Mouse (Mus musculus): ENCODE data around the gene Rapgef4. TPM values are rescaled to one million over a fixed set of nuclear protein-coding genes. Genes with fewer than 3 reads are reported as not detected.

The Rapgef4 gene
- polyA plus RNA-seq, 1 experiment = 0.08 TPM

GRCm38 (mm10) chr2:72169451-72170100 lies 188.5 kb downstream of the Rapgef4 start:
- no peaks in the 10 kb centered on the region for H3K79me3 ChIP-seq (ENCODE audit: low read depth)
- H3K79me2 ChIP-seq (ENCODE audit: control insufficient read depth, insufficient read depth) = no peaks in the 10 kb centered on the region
- H3K36me3 ChIP-seq (ENCODE audit: control insufficient read depth, insufficient read depth) = no peaks in the 10 kb centered on the region
- no peak overlapping the region for H3K4me3 ChIP-seq (ENCODE audit: insufficient read depth, poor library complexity, severe bottlenecking)
- TF ChIP-seq MYOD1 (IDR thresholded peaks at IDR 0.05; ENCODE audit: control insufficient read depth, insufficient read length, low read depth) = no peak
- TF ChIP-seq CTCF (IDR thresholded peaks at IDR 0.05; ENCODE audit: control insufficient read depth, insufficient read depth, insufficient read length) = no peak
- no peak for TF ChIP-seq MAX (IDR thresholded peaks at IDR 0.05)
- no peak for TF ChIP-seq USF1 (IDR thresholded peaks at IDR 0.05; ENCODE audit: low read depth)
- no peak for TF ChIP-seq FOSL1 (IDR thresholded peaks at IDR 0.05; ENCODE audit: insufficient read depth, low read length, poor library complexity, severe bottlenecking)
- no peak for TF ChIP-seq MYOG (IDR thresholded peaks at IDR 0.05; ENCODE audit: control insufficient read depth, extremely low read depth, insufficient read length)
- no peak for TF ChIP-seq CEBPB (IDR thresholded peaks at IDR 0.05; ENCODE audit: low read depth)
- no peak overlapping the region for H3ac ChIP-seq (ENCODE audit: control insufficient read depth, insufficient read length, low read depth)
- H3K27me3 ChIP-seq (ENCODE audit: control insufficient read depth, insufficient read depth, insufficient read length) = no peaks in the 10 kb centered on the region

- H3K79me3 ChIP-seq (ENCODE audit: low read depth) = no peaks in the 10 kb centered on the region
- no peaks in the 10 kb centered on the region for H3K27me3 ChIP-seq (ENCODE audit: control insufficient read depth, insufficient read depth, insufficient read length)
- H3K4me3 ChIP-seq (ENCODE audit: insufficient read depth, poor library complexity, severe bottlenecking) = no peak overlapping the region
- H3ac ChIP-seq (ENCODE audit: control insufficient read depth, insufficient read length, low read depth) = no peak overlapping the region
- no peaks in the 10 kb centered on the region for H3K79me2 ChIP-seq (ENCODE audit: control insufficient read depth, insufficient read depth)
- TF ChIP-seq FOSL1 (IDR thresholded peaks at IDR 0.05; ENCODE audit: insufficient read depth, low read length, poor library complexity, severe bottlenecking) (no peak), MYOD1 (IDR thresholded peaks at IDR 0.05; ENCODE audit: control insufficient read depth, insufficient read length, low read depth) (no peak), CEBPB (IDR thresholded peaks at IDR 0.05; ENCODE audit: low read depth) (no peak), USF1 (IDR thresholded peaks at IDR 0.05; ENCODE audit: low read depth) (no peak), MAX (IDR thresholded peaks at IDR 0.05) (no peak), CTCF (IDR thresholded peaks at IDR 0.05; ENCODE audit: control insufficient read depth, insufficient read depth, insufficient read length) (no peak), MYOG (IDR thresholded peaks at IDR 0.05; ENCODE audit: control insufficient read depth, extremely low read depth, insufficient read length) (no peak)
- H3K36me3 ChIP-seq (ENCODE audit: control insufficient read depth, insufficient read depth) = no peaks in the 10 kb centered on the region
Observed at GRCm38 (mm10) chr2:72170546-72170945, 189.5 kb downstream of the Rapgef4 start.

GRCm38 (mm10) chr2:72171204-72171603 lies 190.2 kb downstream of the Rapgef4 start:
- Histone ChIP-seq H3K79me3 (ENCODE audit: low read depth) (no peaks in the 10 kb centered on the region), H3K36me3 (ENCODE audit: control insufficient read depth, insufficient read depth) (no peaks in the 10 kb centered on the region), H3K27me3 (ENCODE audit: control insufficient read depth, insufficient read depth, insufficient read length) (no peaks in the 10 kb centered on the region), H3K79me2 (ENCODE audit: control insufficient read depth, insufficient read depth) (no peaks in the 10 kb centered on the region), H3ac (ENCODE audit: control insufficient read depth, insufficient read length, low read depth) (no peak overlapping the region), H3K4me3 (ENCODE audit: insufficient read depth, poor library complexity, severe bottlenecking) (no peak overlapping the region)
- no peak for TF ChIP-seq MYOD1 (IDR thresholded peaks at IDR 0.05; ENCODE audit: control insufficient read depth, insufficient read length, low read depth)
- no peak for TF ChIP-seq MYOG (IDR thresholded peaks at IDR 0.05; ENCODE audit: control insufficient read depth, extremely low read depth, insufficient read length)
- TF ChIP-seq USF1 (IDR thresholded peaks at IDR 0.05; ENCODE audit: low read depth) = no peak
- TF ChIP-seq CEBPB (IDR thresholded peaks at IDR 0.05; ENCODE audit: low read depth) = no peak
- no peak for TF ChIP-seq FOSL1 (IDR thresholded peaks at IDR 0.05; ENCODE audit: insufficient read depth, low read length, poor library complexity, severe bottlenecking)
- TF ChIP-seq MAX (IDR thresholded peaks at IDR 0.05) = no peak
- TF ChIP-seq CTCF (IDR thresholded peaks at IDR 0.05; ENCODE audit: control insufficient read depth, insufficient read depth, insufficient read length) = no peak

- H3K4me3 ChIP-seq (ENCODE audit: insufficient read depth, poor library complexity, severe bottlenecking) = no peak overlapping the region
- no peaks in the 10 kb centered on the region for H3K27me3 ChIP-seq (ENCODE audit: control insufficient read depth, insufficient read depth, insufficient read length)
- H3ac ChIP-seq (ENCODE audit: control insufficient read depth, insufficient read length, low read depth) = no peak overlapping the region
- no peaks in the 10 kb centered on the region for H3K79me2 ChIP-seq (ENCODE audit: control insufficient read depth, insufficient read depth)
- no peaks in the 10 kb centered on the region for H3K36me3 ChIP-seq (ENCODE audit: control insufficient read depth, insufficient read depth)
- no peaks in the 10 kb centered on the region for H3K79me3 ChIP-seq (ENCODE audit: low read depth)
- no peak for TF ChIP-seq CTCF (IDR thresholded peaks at IDR 0.05; ENCODE audit: control insufficient read depth, insufficient read depth, insufficient read length)
- no peak for TF ChIP-seq FOSL1 (IDR thresholded peaks at IDR 0.05; ENCODE audit: insufficient read depth, low read length, poor library complexity, severe bottlenecking)
Observed at GRCm38 (mm10) chr2:72173010-72173409, 192.0 kb downstream of the Rapgef4 start.

- Histone ChIP-seq H3K79me2 (ENCODE audit: control insufficient read depth, insufficient read depth) (no peaks in the 10 kb centered on the region), H3K79me3 (ENCODE audit: low read depth) (no peaks in the 10 kb centered on the region), H3K36me3 (ENCODE audit: control insufficient read depth, insufficient read depth) (no peaks in the 10 kb centered on the region), H3ac (ENCODE audit: control insufficient read depth, insufficient read length, low read depth) (no peak overlapping the region), H3K4me3 (ENCODE audit: insufficient read depth, poor library complexity, severe bottlenecking) (no peak overlapping the region), H3K27me3 (ENCODE audit: control insufficient read depth, insufficient read depth, insufficient read length) (no peaks in the 10 kb centered on the region)
- TF ChIP-seq USF1 (IDR thresholded peaks at IDR 0.05; ENCODE audit: low read depth) (no peak), FOSL1 (IDR thresholded peaks at IDR 0.05; ENCODE audit: insufficient read depth, low read length, poor library complexity, severe bottlenecking) (no peak), MYOG (IDR thresholded peaks at IDR 0.05; ENCODE audit: control insufficient read depth, extremely low read depth, insufficient read length) (no peak), MAX (IDR thresholded peaks at IDR 0.05) (no peak), MYOD1 (IDR thresholded peaks at IDR 0.05; ENCODE audit: control insufficient read depth, insufficient read length, low read depth) (no peak), CEBPB (IDR thresholded peaks at IDR 0.05; ENCODE audit: low read depth) (no peak), CTCF (IDR thresholded peaks at IDR 0.05; ENCODE audit: control insufficient read depth, insufficient read depth, insufficient read length) (no peak)
Observed at GRCm38 (mm10) chr2:72173844-72174243, 192.8 kb downstream of the Rapgef4 start.

- H3K4me3 ChIP-seq (ENCODE audit: insufficient read depth, poor library complexity, severe bottlenecking) = no peak overlapping the region
- H3K27me3 ChIP-seq (ENCODE audit: control insufficient read depth, insufficient read depth, insufficient read length) = no peaks in the 10 kb centered on the region
- no peaks in the 10 kb centered on the region for H3K36me3 ChIP-seq (ENCODE audit: control insufficient read depth, insufficient read depth)
- TF ChIP-seq FOSL1 (IDR thresholded peaks at IDR 0.05; ENCODE audit: insufficient read depth, low read length, poor library complexity, severe bottlenecking) (no peak), MYOG (IDR thresholded peaks at IDR 0.05; ENCODE audit: control insufficient read depth, extremely low read depth, insufficient read length) (no peak), CTCF (IDR thresholded peaks at IDR 0.05; ENCODE audit: control insufficient read depth, insufficient read depth, insufficient read length) (no peak), MAX (IDR thresholded peaks at IDR 0.05) (no peak), USF1 (IDR thresholded peaks at IDR 0.05; ENCODE audit: low read depth) (no peak), MYOD1 (IDR thresholded peaks at IDR 0.05; ENCODE audit: control insufficient read depth, insufficient read length, low read depth) (no peak), CEBPB (IDR thresholded peaks at IDR 0.05; ENCODE audit: low read depth) (no peak)
- H3K79me3 ChIP-seq (ENCODE audit: low read depth) = no peaks in the 10 kb centered on the region
- no peak overlapping the region for H3ac ChIP-seq (ENCODE audit: control insufficient read depth, insufficient read length, low read depth)
- no peaks in the 10 kb centered on the region for H3K79me2 ChIP-seq (ENCODE audit: control insufficient read depth, insufficient read depth)
Observed at GRCm38 (mm10) chr2:72175536-72175935, 194.5 kb downstream of the Rapgef4 start.
